Mouse (Mus musculus) cerebellum, postnatal 36 days (tissue): ENCODE measurements around the gene Glmp.
"Not testable (repeated sequence)": the region's sequence is repeated elsewhere in the genome, so short reads cannot be mapped to it uniquely, and the experiment has no call there.

Experiments used
- DNase-seq, 2 experiments: peaks; one replicate each; pipeline ENCODE4 v3.0.0; 2021 to 2022; ENCODE audit warnings: mixed read lengths in 2 of 2

Glmp gene

GRCm38 (mm10) chr3:88336058-88337013 lies 11.5 kb downstream of the Glmp start, which contains the start of the genes Tmem79 and Smg5:
Tmem79 (minus strand) TSS chr3:88336148.
Smg5 (plus strand) TSS chr3:88336260.
- peak; percentile 94 for DNase-seq

GRCm38 (mm10) chr3:88337367-88338020 lies 12.7 kb downstream of the Glmp start:
- no peak for DNase-seq

GRCm38 (mm10) chr3:88338316-88338715 lies 13.5 kb downstream of the Glmp start:
- DNase-seq: no peak

GRCm38 (mm10) chr3:88339006-88339405 lies 14.2 kb downstream of the Glmp start:
- no peak for DNase-seq

GRCm38 (mm10) chr3:88350732-88351131 lies 25.9 kb downstream of the Glmp start:
- no peak for DNase-seq

GRCm38 (mm10) chr3:88352907-88353306 lies 28.1 kb downstream of the Glmp start:
- DNase-seq: peak; percentile 71 to 77

- peak; percentile 44 to 48 for DNase-seq
Measured at GRCm38 (mm10) chr3:88354396-88355165, 29.8 kb downstream of the Glmp start.

GRCm38 (mm10) chr3:88359584-88359983 lies 34.8 kb downstream of the Glmp start:
- DNase-seq: no peak

GRCm38 (mm10) chr3:88359989-88360388 lies 35.2 kb downstream of the Glmp start:
- DNase-seq: no peak

- no peak for DNase-seq
Measured at GRCm38 (mm10) chr3:88361096-88361495, 36.3 kb downstream of the Glmp start.

GRCm38 (mm10) chr3:88361612-88362313 lies 36.9 kb downstream of the Glmp start:
- no peak for DNase-seq

- DNase-seq: no peak
Measured at GRCm38 (mm10) chr3:88363700-88364099, 38.9 kb downstream of the Glmp start.

GRCm38 (mm10) chr3:88364337-88364736 lies 39.5 kb downstream of the Glmp start, which contains the start of gene Paqr6:
Paqr6 (plus strand) TSS chr3:88364584.
- DNase-seq: peak in 1 of 2 experiments; percentile 34

GRCm38 (mm10) chr3:88365705-88366361 lies 41.0 kb downstream of the Glmp start:
- DNase-seq: no peak

GRCm38 (mm10) chr3:88366830-88367428 lies 42.1 kb downstream of the Glmp start:
- DNase-seq: not testable (repeated sequence)

- not testable (repeated sequence) for DNase-seq
Measured at GRCm38 (mm10) chr3:88367517-88367916, 42.7 kb downstream of the Glmp start.

GRCm38 (mm10) chr3:88368511-88368910 lies 43.7 kb downstream of the Glmp start:
- not testable (repeated sequence) for DNase-seq

GRCm38 (mm10) chr3:88372643-88373042 lies 47.8 kb downstream of the Glmp start, which contains the start of gene Bglap3:
Bglap3 (minus strand) TSS chr3:88372743.
- not testable (repeated sequence) for DNase-seq

- not testable (repeated sequence) for DNase-seq
Measured at GRCm38 (mm10) chr3:88375750-88376626, 51.2 kb downstream of the Glmp start.

GRCm38 (mm10) chr3:88376644-88377043 lies 51.8 kb downstream of the Glmp start:
- DNase-seq: not testable (repeated sequence)
